Mouse (Mus musculus): ENCODE data around the gene Cbln1. TPM values are rescaled to one million over a fixed set of nuclear protein-coding genes. Genes with fewer than 3 reads are reported as not detected.

The Cbln1 gene
- total and polyA plus RNA-seq, 3 experiments: not detected

DNA sequence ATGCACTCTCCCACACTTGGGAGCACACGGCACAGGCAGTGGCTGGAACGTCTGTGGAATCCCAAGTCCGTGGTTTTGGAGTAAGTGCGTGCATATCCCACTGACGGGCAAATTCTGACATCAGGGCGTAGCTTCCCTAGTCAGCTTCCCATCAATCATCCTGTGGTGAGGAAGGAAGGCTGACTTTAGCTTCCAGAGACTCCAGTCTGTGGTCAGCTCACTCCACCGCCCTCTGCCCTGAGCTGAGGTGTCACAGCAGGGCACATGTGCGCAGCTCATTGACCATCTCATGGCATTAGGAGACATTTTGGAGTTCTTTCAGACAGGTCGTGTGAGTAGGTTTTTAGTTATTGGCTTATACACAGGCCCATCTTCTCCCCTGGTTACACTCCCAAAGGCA, 34.6 kb upstream of the Cbln1 start:
- in situ Hi-C loops (cut with MboI; ENCODE audit: low pct_ligation_motif_present, low pct_unique_long_range_greater_than_20kb, low sequenced_read_pairs): no loop called here

GRCm38 (mm10) chr8:87504441-87504840, 32.0 kb upstream of the Cbln1 start:
- in situ Hi-C loops (cut with MboI; ENCODE audit: low pct_ligation_motif_present, low pct_unique_long_range_greater_than_20kb, low sequenced_read_pairs) (no loop called here), dilution Hi-C loops (cut with MboI; ENCODE audit: extremely low pct_ligation_motif_present, extremely low pct_unique_long_range_greater_than_20kb, low sequenced_read_pairs) (no loop called here)
- Histone ChIP-seq H3K27me3 (replicated peaks) (no peaks in the 10 kb centered on the region), H3K79me2 (replicated peaks; ENCODE audit: control insufficient read depth, extremely low read depth, insufficient read depth, poor library complexity, severe bottlenecking) (no peaks in the 10 kb centered on the region), H3K27ac (ENCODE audit: insufficient read depth, low read depth) (no peak overlapping the region), H3K9ac (ENCODE audit: insufficient read depth, low read depth) (no peak overlapping the region), H3K4me1 (ENCODE audit: control insufficient read depth in 1 of 2, insufficient read depth in 2 of 2) (peaks cover 3 to 9% of the 10 kb centered on the region in 2 experiments; a peak in 3 of 4 replicates), H3K4me2 (ENCODE audit: insufficient read depth, low read depth, poor library complexity, severe bottlenecking) (no peak overlapping the region), H3K9me3 (replicated peaks; ENCODE audit: low read length) (no peaks in the 10 kb centered on the region), H3K4me3 (replicated peaks in 1 of 3; ENCODE audit: low read depth in 2 of 3, low read length in 2 of 3, poor library complexity in 1 of 3) (no peak overlapping the region), H3K36me3 (replicated peaks in 1 of 2; ENCODE audit: control insufficient read depth in 1 of 2, insufficient read depth in 1 of 2, low read length in 1 of 2) (no peaks in the 10 kb centered on the region)
- no peak for TF ChIP-seq MYC (IDR thresholded peaks at IDR 0.05; ENCODE audit: low read depth, low read length)
- no peak for TF ChIP-seq ETS1 (conservative IDR thresholded peaks at IDR 0.05; ENCODE audit: low read depth, low read length)
- no peak for TF ChIP-seq USF2 (conservative IDR thresholded peaks at IDR 0.05; ENCODE audit: low read depth, low read length)
- TF ChIP-seq JUN (IDR thresholded peaks at IDR 0.05; ENCODE audit: insufficient read depth, low read depth, low read length): no peak
- no peak for TF ChIP-seq TBP (conservative IDR thresholded peaks at IDR 0.05; ENCODE audit: low read depth, low read length)
- no peak for TF ChIP-seq SIN3A (IDR thresholded peaks at IDR 0.05; ENCODE audit: low read length)
- TF ChIP-seq MXI1 (IDR thresholded peaks at IDR 0.05; ENCODE audit: low read depth, low read length): no peak
- no peak for TF ChIP-seq HCFC1 (IDR thresholded peaks at IDR 0.05; ENCODE audit: low read depth, low read length)
- no peak for TF ChIP-seq POLR2AphosphoS2 (IDR thresholded peaks at IDR 0.05; ENCODE audit: low read depth, low read length)
- no peak for TF ChIP-seq MAZ (IDR thresholded peaks at IDR 0.05; ENCODE audit: low read depth, low read length)
- TF ChIP-seq NELFE (IDR thresholded peaks at IDR 0.05; ENCODE audit: low read depth, low read length): no peak
- TF ChIP-seq ZNF384 (IDR thresholded peaks at IDR 0.05; ENCODE audit: low read depth, low read length): no peak
- TF ChIP-seq POLR2A (IDR thresholded peaks at IDR 0.05; ENCODE audit: low read depth, low read length): no peak
- no peak for TF ChIP-seq EP300 (IDR thresholded peaks at IDR 0.05; ENCODE audit: low read length)
- TF ChIP-seq JUND (conservative IDR thresholded peaks at IDR 0.05; ENCODE audit: low read depth, low read length): no peak
- TF ChIP-seq MEF2A (IDR thresholded peaks at IDR 0.05; ENCODE audit: borderline replicate concordance, low read depth, low read length): no peak
- DNase-seq (ENCODE audit: extremely low read depth): no peak

More for the DNA sequence above, 34.6 kb upstream of the Cbln1 start:
- TF ChIP-seq PAX5 (IDR thresholded peaks at IDR 0.05; ENCODE audit: low read length) (no peak), IRF4 (IDR thresholded peaks at IDR 0.05; ENCODE audit: low read depth, low read length) (no peak), UBTF (IDR thresholded peaks at IDR 0.05; ENCODE audit: low read depth, low read length) (no peak), MAX (IDR thresholded peaks at IDR 0.05; ENCODE audit: low read length) (no peak), TBP (conservative IDR thresholded peaks at IDR 0.05; ENCODE audit: low read depth, low read length) (no peak), MAZ (IDR thresholded peaks at IDR 0.05; ENCODE audit: low read depth, low read length) (no peak), CTCF (conservative IDR thresholded peaks at IDR 0.05 in 1 of 2, IDR thresholded peaks at IDR 0.05 in 1 of 2; ENCODE audit: low read depth in 2 of 2, low read length in 2 of 2) (no peak), USF2 (conservative IDR thresholded peaks at IDR 0.05; ENCODE audit: low read depth, low read length) (no peak), ZC3H11A (IDR thresholded peaks at IDR 0.05; ENCODE audit: low read depth, low read length) (no peak), POLR2AphosphoS2 (IDR thresholded peaks at IDR 0.05; ENCODE audit: low read depth, low read length) (no peak), BHLHE40 (IDR thresholded peaks at IDR 0.05; ENCODE audit: low read depth, low read length) (no peak), USF1 (IDR thresholded peaks at IDR 0.05; ENCODE audit: low read depth, low read length) (no peak), HCFC1 (IDR thresholded peaks at IDR 0.05; ENCODE audit: low read depth, low read length) (no peak), MYC (IDR thresholded peaks at IDR 0.05; ENCODE audit: low read depth, low read length) (no peak)
- Histone ChIP-seq H3K9me3 (replicated peaks; ENCODE audit: low read length) (no peaks in the 10 kb centered on the region), H3K4me3 (replicated peaks in 1 of 3; ENCODE audit: low read depth in 2 of 3, low read length in 2 of 3, poor library complexity in 1 of 3) (no peak overlapping the region), H3K79me2 (replicated peaks; ENCODE audit: control insufficient read depth, extremely low read depth, insufficient read depth, poor library complexity, severe bottlenecking) (no peaks in the 10 kb centered on the region), H3K4me2 (ENCODE audit: insufficient read depth, low read depth, poor library complexity, severe bottlenecking) (no peak overlapping the region), H3K36me3 (replicated peaks in 1 of 2; ENCODE audit: control insufficient read depth in 1 of 2, insufficient read depth in 1 of 2, low read length in 1 of 2) (no peaks in the 10 kb centered on the region), H3K27ac (ENCODE audit: insufficient read depth, low read depth) (no peak overlapping the region), H3K4me1 (ENCODE audit: control insufficient read depth in 1 of 2, insufficient read depth in 2 of 2) (peaks cover 3 to 9% of the 10 kb centered on the region in 2 experiments; a peak in 3 of 4 replicates), H3K9ac (ENCODE audit: insufficient read depth, low read depth) (no peak overlapping the region), H3K27me3 (replicated peaks) (no peaks in the 10 kb centered on the region)
- dilution Hi-C loops (cut with MboI; ENCODE audit: extremely low pct_ligation_motif_present, extremely low pct_unique_long_range_greater_than_20kb, low sequenced_read_pairs): no loop called here
- DNase-seq (ENCODE audit: extremely low read depth): no peak
